Mouse (Mus musculus): ENCODE data around the gene Agap2. TPM values are rescaled to one million over a fixed set of nuclear protein-coding genes. Genes with fewer than 3 reads are reported as not detected.
"Not testable (repeated sequence)": the region's sequence is repeated elsewhere in the genome, so short reads cannot be mapped to it uniquely, and the experiment has no call there.

The Agap2 gene
- polyA plus RNA-seq, 1 experiment, result 45.6 TPM

- H3K4me1 ChIP-seq (ENCODE audit: control insufficient read depth, insufficient read depth, insufficient read length), result peaks cover 15% of the 10 kb centered on the region; the same call in 1 of the 2 replicates
- H3K4me3 ChIP-seq (ENCODE audit: extremely low read depth, insufficient read depth, insufficient read length), result peak overlapping the region; percentile 55
- H3K27ac ChIP-seq (ENCODE audit: insufficient read depth, low read length), result no peak overlapping the region
- no peak for TF ChIP-seq CTCF (IDR thresholded peaks at IDR 0.05; ENCODE audit: extremely low read depth, insufficient read depth, insufficient read length, insufficient replicate concordance)
- TF ChIP-seq POLR2A (IDR thresholded peaks at IDR 0.05; ENCODE audit: low read depth, low read length), result no peak
- no peak for DNase-seq (ENCODE audit: low read depth in 1 of 2, low spot score in 2 of 2)
- peaks cover 7% of the 10 kb centered on the region for H3K27me3 ChIP-seq (ENCODE audit: control insufficient read depth, insufficient read depth, low read length)
- under 1% methylated on average over 48 of the region's 92 CpGs for WGBS
- H3K36me3 ChIP-seq (ENCODE audit: control insufficient read depth, insufficient read depth, low read length), result no peaks in the 10 kb centered on the region
Observed at GRCm38 (mm10) chr10:127059174-127059967, 15.7 kb upstream of the Agap2 start.

DNA sequence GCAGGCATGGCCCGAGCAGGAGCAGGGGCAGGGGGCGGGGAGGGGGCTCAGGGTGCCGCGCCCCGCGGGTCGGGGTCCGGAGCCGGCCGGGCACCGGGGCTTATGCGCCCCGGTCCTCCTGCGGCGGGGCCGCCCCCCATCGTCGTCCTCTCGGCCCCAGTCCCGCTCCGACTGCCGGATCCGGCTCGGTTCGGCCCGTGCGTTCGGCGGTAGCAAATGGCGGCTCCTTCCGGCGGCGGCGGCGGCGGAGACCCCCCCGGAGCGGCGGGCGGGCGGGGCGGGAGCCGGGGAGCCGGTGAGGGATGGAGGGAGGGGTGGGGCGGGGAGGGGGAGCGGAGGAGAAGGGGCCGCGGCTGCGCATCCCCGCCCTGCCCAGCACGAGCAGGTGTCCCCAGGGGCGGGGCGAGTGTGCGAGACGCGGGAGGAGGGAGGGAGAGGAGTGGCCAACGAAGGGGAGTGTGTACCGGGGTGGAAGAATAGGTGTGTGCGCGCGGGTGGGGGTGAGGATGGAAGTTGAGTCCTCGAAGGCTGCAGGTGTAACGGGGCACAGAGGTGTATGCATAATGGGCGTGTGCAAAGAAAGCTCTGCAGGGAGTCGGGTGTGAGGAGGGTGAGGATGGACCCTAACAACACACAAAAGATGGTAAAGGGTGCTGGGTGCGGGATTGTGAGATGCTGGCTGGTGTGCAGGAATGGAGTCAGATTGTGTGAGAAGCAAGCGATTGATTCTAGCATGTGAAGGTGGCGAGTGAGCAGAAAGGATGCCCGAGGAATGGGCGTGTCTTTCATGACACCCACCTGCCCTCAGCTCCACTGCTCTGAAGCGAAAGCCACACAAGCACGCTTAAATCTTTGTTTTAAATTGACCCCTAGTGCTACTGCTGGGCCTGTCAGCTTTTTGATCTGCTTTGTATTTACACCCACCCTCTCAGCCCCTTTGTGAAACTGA is 14.8 kb upstream of the Agap2 start, which contains the start of gene March9:
March9 (minus strand) TSS at position 217 of the 949 bp plus-strand sequence.
- 3% methylated on average over 63 of the region's 72 CpGs for WGBS
- peaks cover 7% of the 10 kb centered on the region for H3K27me3 ChIP-seq (ENCODE audit: control insufficient read depth, insufficient read depth, low read length)
- no peaks in the 10 kb centered on the region for H3K36me3 ChIP-seq (ENCODE audit: control insufficient read depth, insufficient read depth, low read length)
- no peak for TF ChIP-seq POLR2A (IDR thresholded peaks at IDR 0.05; ENCODE audit: low read depth, low read length)
- no peak for TF ChIP-seq CTCF (IDR thresholded peaks at IDR 0.05; ENCODE audit: extremely low read depth, insufficient read depth, insufficient read length, insufficient replicate concordance)
- peak; percentile 36 to 79 for DNase-seq (ENCODE audit: low read depth in 1 of 2, low spot score in 2 of 2)
- H3K4me3 ChIP-seq (ENCODE audit: extremely low read depth, insufficient read depth, insufficient read length), result peak within 1 kb of the TSS; percentile 55
- no peak within 1 kb of the TSS for H3K27ac ChIP-seq (ENCODE audit: insufficient read depth, low read length)
- H3K4me1 ChIP-seq (ENCODE audit: control insufficient read depth, insufficient read depth, insufficient read length), result peaks cover 15% of the 10 kb centered on the region; the same call in 1 of the 2 replicates

DNA sequence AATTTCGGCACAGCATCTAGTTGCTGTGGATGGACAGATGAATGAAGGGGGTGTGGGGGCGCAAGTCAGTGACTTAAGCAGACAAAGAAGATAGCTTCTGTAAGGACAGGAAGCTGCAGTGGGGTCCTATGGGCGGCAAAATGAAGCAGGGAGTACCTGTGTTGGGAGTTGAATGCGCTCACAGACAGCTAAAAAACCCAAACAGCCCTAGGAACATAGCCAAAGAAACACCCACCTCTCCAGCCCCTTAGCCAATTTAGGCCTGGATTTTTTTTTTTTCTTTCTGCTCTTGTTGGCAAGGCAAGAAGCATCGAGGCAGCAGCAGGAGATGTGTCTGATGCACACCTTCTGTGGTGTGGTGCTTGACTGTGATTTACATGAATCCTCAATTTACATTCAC is 14.0 kb upstream of the Agap2 start:
- H3K36me3 ChIP-seq (ENCODE audit: control insufficient read depth, insufficient read depth, low read length), result peaks cover 5% of the 10 kb centered on the region
- no peak for TF ChIP-seq POLR2A (IDR thresholded peaks at IDR 0.05; ENCODE audit: low read depth, low read length)
- no peak for TF ChIP-seq CTCF (IDR thresholded peaks at IDR 0.05; ENCODE audit: extremely low read depth, insufficient read depth, insufficient read length, insufficient replicate concordance)
- 73% methylated on average over 5 of the region's 5 CpGs for WGBS
- no peak overlapping the region for H3K27ac ChIP-seq (ENCODE audit: insufficient read depth, low read length)
- H3K4me1 ChIP-seq (ENCODE audit: control insufficient read depth, insufficient read depth, insufficient read length), result peaks cover 10% of the 10 kb centered on the region; the same call in 1 of the 2 replicates
- peaks cover 7% of the 10 kb centered on the region for H3K27me3 ChIP-seq (ENCODE audit: control insufficient read depth, insufficient read depth, low read length)
- H3K4me3 ChIP-seq (ENCODE audit: extremely low read depth, insufficient read depth, insufficient read length), result no peak overlapping the region
- DNase-seq (ENCODE audit: low read depth in 1 of 2, low spot score in 2 of 2), result no peak

DNA sequence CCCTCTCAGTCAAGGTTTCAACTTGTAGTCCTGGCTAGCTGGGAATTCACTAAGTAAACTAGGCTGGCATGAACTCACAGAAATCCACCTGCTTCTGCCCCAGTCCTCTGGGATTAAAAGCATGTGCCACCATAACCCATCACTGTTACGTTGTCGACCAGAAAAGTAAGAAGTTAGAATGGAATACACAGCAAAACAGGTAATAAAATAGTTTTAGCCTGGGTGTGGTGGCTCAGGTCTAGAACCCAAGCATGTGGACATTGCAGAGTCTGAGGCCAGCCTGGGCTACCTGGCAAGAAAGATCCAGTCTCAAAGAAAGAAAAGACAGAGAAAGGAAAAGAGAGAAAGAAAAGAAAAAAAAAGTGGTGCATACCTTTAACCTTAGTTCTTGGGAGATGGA is 13.6 kb upstream of the Agap2 start:
- H3K27ac ChIP-seq (ENCODE audit: insufficient read depth, low read length), result no peak overlapping the region
- peaks cover 10% of the 10 kb centered on the region; the same call in 1 of the 2 replicates for H3K4me1 ChIP-seq (ENCODE audit: control insufficient read depth, insufficient read depth, insufficient read length)
- H3K36me3 ChIP-seq (ENCODE audit: control insufficient read depth, insufficient read depth, low read length), result peaks cover 5% of the 10 kb centered on the region
- H3K27me3 ChIP-seq (ENCODE audit: control insufficient read depth, insufficient read depth, low read length), result peaks cover 7% of the 10 kb centered on the region
- H3K4me3 ChIP-seq (ENCODE audit: extremely low read depth, insufficient read depth, insufficient read length), result no peak overlapping the region
- no peak for TF ChIP-seq CTCF (IDR thresholded peaks at IDR 0.05; ENCODE audit: extremely low read depth, insufficient read depth, insufficient read length, insufficient replicate concordance)
- no peak for DNase-seq (ENCODE audit: low read depth in 1 of 2, low spot score in 2 of 2)
- WGBS, result 74% methylated on average over 2 of the region's 2 CpGs

GRCm38 (mm10) chr10:127062101-127062500 is 13.0 kb upstream of the Agap2 start:
- not testable (repeated sequence) for H3K27ac ChIP-seq (ENCODE audit: insufficient read depth, low read length)
- 88% methylated on average over 4 of the region's 4 CpGs for WGBS

GRCm38 (mm10) chr10:127062503-127062902 is 12.6 kb upstream of the Agap2 start:
- WGBS, result 71% methylated on average over 5 of the region's 5 CpGs
- no peak for TF ChIP-seq CTCF (IDR thresholded peaks at IDR 0.05; ENCODE audit: extremely low read depth, insufficient read depth, insufficient read length, insufficient replicate concordance)
- TF ChIP-seq POLR2A (IDR thresholded peaks at IDR 0.05; ENCODE audit: low read depth, low read length), result no peak
- peaks cover 10% of the 10 kb centered on the region; the same call in 1 of the 2 replicates for H3K4me1 ChIP-seq (ENCODE audit: control insufficient read depth, insufficient read depth, insufficient read length)
- no peak overlapping the region for H3K27ac ChIP-seq (ENCODE audit: insufficient read depth, low read length)
- H3K36me3 ChIP-seq (ENCODE audit: control insufficient read depth, insufficient read depth, low read length), result peaks cover 5% of the 10 kb centered on the region
- no peak overlapping the region for H3K4me3 ChIP-seq (ENCODE audit: extremely low read depth, insufficient read depth, insufficient read length)
- H3K27me3 ChIP-seq (ENCODE audit: control insufficient read depth, insufficient read depth, low read length), result peaks cover 7% of the 10 kb centered on the region
- DNase-seq (ENCODE audit: low read depth in 1 of 2, low spot score in 2 of 2), result no peak

More at GRCm38 (mm10) chr10:127062101-127062500, 13.0 kb upstream of the Agap2 start:
- not testable (repeated sequence) for H3K27me3 ChIP-seq (ENCODE audit: control insufficient read depth, insufficient read depth, low read length); H3K36me3 ChIP-seq (ENCODE audit: control insufficient read depth, insufficient read depth, low read length); H3K4me3 ChIP-seq (ENCODE audit: extremely low read depth, insufficient read depth, insufficient read length); DNase-seq (ENCODE audit: low read depth in 1 of 2, low spot score in 2 of 2)
- H3K4me1 ChIP-seq (ENCODE audit: control insufficient read depth, insufficient read depth, insufficient read length), result peaks cover 10% of the 10 kb centered on the region; the same call in 1 of the 2 replicates
